Mouse (Mus musculus) neural tube, embryonic 13.5 days (tissue): ENCODE measurements at regions not wholly inside any gene's neighbourhood (a gene's known extent, or its start where the extent isn't known, plus 50 kb on each side); places are given as distances from the start of the nearest gene placed in this dataset.

ENCODE experiments used
- ATAC-seq: fragments of 200-750 bp; cut with Nextera tagmentation; 2 replicates; pipeline ENCODE4 v1.8.0; 2017; ENCODE audit warnings: low read depth, mild to moderate bottlenecking, moderate TSS enrichment, moderate library complexity
- H3K27ac ChIP-seq: fragments of 300-500 bp; sonication (generic); replicated peaks from 2 replicates; pipeline ENCODE4 v1.5.1; 2015; ENCODE audit warnings: moderate library complexity, mild to moderate bottlenecking, inconsistent platforms
- H3K27me3 ChIP-seq: fragments of 300-500 bp; sonication (generic); 2 replicates; pipeline ENCODE4 v1.6.1; 2015; ENCODE audit warnings: mild to moderate bottlenecking, inconsistent platforms
- H3K36me3 ChIP-seq: fragments of 300-500 bp; sonication (generic); 2 replicates; pipeline ENCODE4 v1.6.1; 2015; ENCODE audit warnings: mild to moderate bottlenecking, inconsistent platforms
- H3K4me1 ChIP-seq: fragments of 300-500 bp; sonication (generic); replicated peaks from 2 replicates; pipeline ENCODE4 v1.6.1; 2015; ENCODE audit warnings: inconsistent platforms
- H3K4me2 ChIP-seq: fragments of 300-500 bp; sonication (generic); 2 replicates; pipeline ENCODE4 v1.6.1; 2015; ENCODE audit warnings: inconsistent platforms, mild to moderate bottlenecking, moderate library complexity
- H3K4me3 ChIP-seq: fragments of 300-500 bp; sonication (generic); 2 replicates; pipeline ENCODE4 v1.5.1; 2015; ENCODE audit warnings: mild to moderate bottlenecking, inconsistent platforms
- H3K9ac ChIP-seq: fragments of 300-500 bp; sonication (generic); 2 replicates; pipeline ENCODE4 v1.6.1; 2015; ENCODE audit warnings: moderate library complexity, mild to moderate bottlenecking, inconsistent platforms
- H3K9me3 ChIP-seq: fragments of 300-500 bp; sonication (generic); 2 replicates; pipeline ENCODE4 v1.6.1; 2016; ENCODE audit warnings: inconsistent platforms
- WGBS: fragments of 180-500 bp; shearing (Covaris S2); methylation state at CpG from one replicate; pipeline ENCODE4 v1.1.7; 2015; 5-methylcytosine and 5-hydroxymethylcytosine counted together

DNA sequence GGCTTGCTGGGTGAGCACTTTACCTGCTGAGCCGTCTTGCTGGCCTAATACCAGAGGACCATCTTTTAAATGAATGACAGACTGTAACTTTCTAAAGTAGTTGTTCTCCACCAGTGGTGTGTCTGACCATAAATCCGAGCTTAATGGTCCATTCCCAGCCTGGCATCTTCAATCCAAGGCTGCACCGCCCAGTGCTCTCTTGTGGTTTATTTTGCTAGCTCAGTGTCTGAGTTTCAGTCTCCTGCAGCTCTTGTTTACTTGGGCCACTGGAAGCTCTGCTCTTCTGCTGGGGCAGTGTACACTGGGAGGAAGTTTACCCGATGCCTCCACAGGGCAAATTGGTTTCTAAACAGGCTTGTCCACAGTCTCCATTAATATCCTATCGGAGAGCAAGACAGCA, 182.3 kb upstream of the Jade1 start:
- Histone ChIP-seq H3K36me3 (no peaks in the 10 kb centered on the region), H3K9me3 (no peaks in the 10 kb centered on the region), H3K4me2 (no peak overlapping the region), H3K4me1 (peaks cover 30% of the 10 kb centered on the region), H3K27me3 (no peaks in the 10 kb centered on the region), H3K9ac (no peak overlapping the region), H3K4me3 (no peak overlapping the region), H3K27ac (peak overlapping the region; percentile 30; the same call in 1 of the 2 replicates)
- 0 out of 2 replicates have a peak, but pooled peaks have one; percentile 20 for ATAC-seq
- 29% methylated on average over 5 of the region's 5 CpGs for WGBS

DNA sequence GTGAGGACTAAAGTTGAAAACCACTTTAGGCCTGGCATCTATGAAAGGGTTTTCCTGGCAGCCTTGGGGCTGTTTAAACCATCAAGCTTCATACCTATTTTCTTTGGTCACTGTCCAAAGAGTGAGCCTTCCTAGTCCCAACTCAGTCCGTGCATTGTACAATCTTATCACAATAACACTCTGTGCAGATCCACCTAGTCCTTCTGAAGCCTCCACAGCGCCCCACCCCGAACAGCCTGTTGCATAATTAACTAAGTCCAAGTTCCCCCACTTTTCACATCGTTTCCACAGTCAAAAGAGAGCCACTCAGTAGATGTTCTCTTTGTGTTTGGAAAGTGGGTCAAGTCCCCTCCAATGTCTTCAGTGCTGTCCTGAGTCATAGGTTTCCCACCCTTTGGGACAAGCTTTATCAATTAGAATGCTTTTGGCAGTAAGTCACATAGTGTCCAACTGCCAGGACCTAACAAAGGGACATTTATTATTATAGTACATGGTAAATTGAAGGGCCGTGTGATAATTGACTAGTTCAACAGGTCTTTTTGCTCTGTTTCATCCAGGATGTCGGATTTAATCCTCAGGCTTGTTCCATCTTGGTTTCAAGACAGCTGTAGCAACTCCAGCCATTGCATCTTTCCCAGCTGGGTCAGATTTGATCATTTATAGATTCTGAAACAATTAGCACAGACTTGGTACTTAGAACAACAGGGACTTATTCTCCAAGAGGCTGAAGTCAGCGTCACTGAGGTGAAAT, 187.0 kb upstream of the Jade1 start:
- 80% methylated on average over 7 of the region's 7 CpGs for WGBS
- Histone ChIP-seq H3K27ac (no peak overlapping the region), H3K36me3 (no peaks in the 10 kb centered on the region), H3K4me3 (no peak overlapping the region), H3K4me2 (no peak overlapping the region), H3K27me3 (no peaks in the 10 kb centered on the region), H3K9ac (no peak overlapping the region), H3K9me3 (no peaks in the 10 kb centered on the region), H3K4me1 (peaks cover 5% of the 10 kb centered on the region)
- no peak for ATAC-seq

DNA sequence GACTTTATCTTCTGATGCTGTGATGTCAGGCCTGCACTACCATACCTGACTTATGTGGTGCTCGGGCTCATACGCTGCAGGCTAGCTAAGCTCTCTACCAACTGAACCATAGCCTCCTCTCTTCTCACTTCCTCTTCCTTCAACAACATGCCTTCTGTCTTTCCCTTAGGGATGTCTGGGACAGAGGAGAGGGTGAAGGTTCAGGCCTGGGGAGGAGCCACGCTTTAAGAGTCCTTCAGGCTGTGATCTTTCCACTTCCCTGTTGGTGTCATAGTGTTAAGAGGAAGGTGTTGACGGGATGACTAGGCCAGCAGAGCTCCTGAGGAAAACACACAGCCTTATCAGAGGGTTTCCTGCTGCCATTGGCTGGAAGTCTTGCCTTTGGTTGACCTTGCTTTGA, 188.8 kb upstream of the Jade1 start:
- no peaks in the 10 kb centered on the region for H3K27me3 ChIP-seq
- H3K4me3 ChIP-seq, result no peak overlapping the region
- no peaks in the 10 kb centered on the region for H3K4me1 ChIP-seq
- no peaks in the 10 kb centered on the region for H3K36me3 ChIP-seq
- H3K9ac ChIP-seq, result no peak overlapping the region
- H3K9me3 ChIP-seq, result no peaks in the 10 kb centered on the region
- no peak overlapping the region for H3K4me2 ChIP-seq
- ATAC-seq, result no peak
- 88% methylated on average over 4 of the region's 4 CpGs for WGBS
- no peak overlapping the region for H3K27ac ChIP-seq

DNA sequence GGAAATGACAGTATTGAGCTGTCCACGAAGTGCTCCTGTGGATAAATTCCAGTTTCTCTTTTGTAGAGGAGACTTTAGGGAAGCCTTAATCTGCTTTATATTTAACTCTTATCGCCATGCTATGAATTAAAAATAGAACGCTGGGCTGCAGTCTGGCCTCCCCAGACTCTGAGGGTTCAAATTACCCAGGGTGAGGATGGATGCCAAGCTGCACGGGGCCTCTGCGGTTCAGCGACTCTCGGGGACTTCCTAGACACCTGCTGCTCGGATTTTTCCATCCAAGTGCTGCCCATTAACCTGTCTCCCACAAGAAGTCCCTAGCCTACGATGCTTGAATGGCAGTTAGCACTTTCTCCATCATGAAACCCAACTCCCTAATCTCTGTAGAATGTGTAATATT, 189.3 kb upstream of the Jade1 start:
- no peak for ATAC-seq
- Histone ChIP-seq H3K36me3 (no peaks in the 10 kb centered on the region), H3K9me3 (no peaks in the 10 kb centered on the region), H3K4me1 (no peaks in the 10 kb centered on the region), H3K27me3 (no peaks in the 10 kb centered on the region), H3K9ac (no peak overlapping the region), H3K4me3 (no peak overlapping the region), H3K4me2 (no peak overlapping the region), H3K27ac (no peak overlapping the region)
- 63% methylated on average over 9 of the region's 9 CpGs for WGBS

DNA sequence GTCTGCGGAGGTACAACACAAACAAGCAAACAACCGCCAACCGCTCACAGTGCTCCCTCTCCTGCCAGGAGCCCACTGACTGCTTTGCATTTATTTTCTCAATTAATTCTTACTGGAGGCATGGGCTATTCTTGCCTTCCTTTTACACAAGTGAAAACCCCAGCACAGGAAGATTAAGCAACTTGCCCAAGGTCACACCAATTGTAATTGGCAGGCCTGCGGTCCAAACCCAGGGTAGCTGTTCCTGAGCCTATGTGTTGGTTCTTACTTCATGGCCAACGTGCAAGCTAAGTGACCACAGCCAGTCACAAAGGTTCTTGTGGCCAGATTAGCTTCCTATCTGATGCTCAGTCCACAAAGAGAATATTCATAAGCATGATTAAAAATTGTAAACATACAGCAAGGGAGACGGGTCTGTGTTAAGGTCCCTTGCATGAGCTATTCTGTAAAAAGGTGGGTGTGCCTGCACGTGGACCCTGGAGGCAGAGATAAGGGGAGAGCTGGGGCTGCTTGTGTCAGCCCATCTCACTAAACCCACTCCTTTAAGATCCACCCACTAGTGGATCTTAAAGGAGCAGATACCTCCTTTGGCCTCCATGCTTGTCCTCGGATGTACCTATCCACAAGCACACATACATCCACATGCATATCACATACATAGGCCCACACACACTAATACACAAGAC, 190.2 kb upstream of the Jade1 start:
- Histone ChIP-seq H3K4me1 (no peaks in the 10 kb centered on the region), H3K9me3 (no peaks in the 10 kb centered on the region), H3K27me3 (no peaks in the 10 kb centered on the region), H3K9ac (no peak overlapping the region), H3K4me2 (no peak overlapping the region), H3K4me3 (no peak overlapping the region), H3K27ac (no peak overlapping the region), H3K36me3 (no peaks in the 10 kb centered on the region)
- no peak for ATAC-seq
- WGBS, result 84% methylated on average over 8 of the region's 8 CpGs

DNA sequence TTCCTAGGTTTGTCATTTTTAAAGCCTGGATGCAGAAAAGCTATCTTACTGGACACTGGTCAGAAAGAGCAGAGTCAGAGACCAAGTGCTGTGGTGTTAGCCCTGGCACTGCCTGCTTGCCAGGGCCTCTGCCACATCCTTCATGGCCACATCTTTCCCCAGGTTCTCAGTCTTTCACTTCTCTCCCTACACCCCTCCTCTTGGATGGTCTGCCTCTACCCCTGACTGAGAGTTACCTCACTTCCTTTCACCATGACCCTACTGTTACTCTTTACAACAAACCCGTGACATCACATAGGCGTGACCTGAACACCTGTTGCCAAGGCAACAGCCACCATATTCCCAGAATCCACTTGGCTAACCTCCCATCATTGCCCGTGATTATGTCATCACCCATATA, 191.6 kb upstream of the Jade1 start:
- no peak for ATAC-seq
- 78% methylated on average over 3 of the region's 3 CpGs for WGBS
- no peak overlapping the region for H3K9ac ChIP-seq
- H3K4me1 ChIP-seq, result no peaks in the 10 kb centered on the region
- no peak overlapping the region for H3K27ac ChIP-seq
- no peaks in the 10 kb centered on the region for H3K9me3 ChIP-seq
- H3K4me2 ChIP-seq, result no peak overlapping the region
- H3K27me3 ChIP-seq, result no peaks in the 10 kb centered on the region
- no peaks in the 10 kb centered on the region for H3K36me3 ChIP-seq
- no peak overlapping the region for H3K4me3 ChIP-seq

DNA sequence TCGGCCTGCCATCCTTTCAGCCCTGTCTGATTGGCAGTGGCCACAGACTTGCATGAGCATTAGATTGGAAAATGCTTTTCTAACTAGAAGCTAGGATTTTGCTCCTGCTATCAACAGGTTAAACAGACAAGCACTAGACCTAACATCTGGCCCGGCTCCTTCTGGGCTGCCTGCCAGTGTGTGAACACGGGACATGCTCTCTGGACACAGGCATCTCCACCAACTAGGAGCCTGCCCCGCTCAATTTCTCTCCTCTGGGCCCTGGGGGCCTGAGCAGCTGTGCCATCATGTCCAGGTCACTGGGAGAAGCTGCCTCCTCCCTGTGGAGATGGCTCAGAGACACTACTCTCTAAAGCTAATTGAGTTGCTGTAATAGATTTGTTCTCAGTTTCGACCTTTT, 195.3 kb upstream of the Jade1 start:
- H3K9ac ChIP-seq, result no peak overlapping the region
- H3K9me3 ChIP-seq, result no peaks in the 10 kb centered on the region
- no peak for ATAC-seq
- H3K36me3 ChIP-seq, result no peaks in the 10 kb centered on the region
- no peak overlapping the region for H3K27ac ChIP-seq
- no peak overlapping the region for H3K4me2 ChIP-seq
- H3K4me1 ChIP-seq, result no peaks in the 10 kb centered on the region
- 68% methylated on average over 5 of the region's 5 CpGs for WGBS
- H3K27me3 ChIP-seq, result no peaks in the 10 kb centered on the region
- no peak overlapping the region for H3K4me3 ChIP-seq

DNA sequence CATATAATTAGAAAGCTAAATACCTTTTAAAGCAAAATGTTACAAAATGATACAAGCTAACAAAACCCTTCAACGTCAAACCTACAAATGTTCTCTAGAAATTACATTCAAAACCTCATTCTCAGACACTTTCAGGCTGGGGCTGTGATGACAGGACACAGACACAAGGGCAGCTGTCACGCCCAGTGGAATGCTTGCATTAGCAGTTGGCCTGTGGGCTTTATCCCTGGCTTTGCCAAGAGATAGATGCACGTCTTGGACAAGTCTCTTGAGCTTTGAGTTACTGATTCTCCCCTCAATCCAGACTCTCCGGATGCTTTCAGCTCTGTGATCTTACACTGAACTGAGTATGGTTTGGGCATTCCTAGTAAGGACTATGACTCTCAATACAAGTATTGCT, 196.1 kb upstream of the Jade1 start:
- H3K27me3 ChIP-seq, result no peaks in the 10 kb centered on the region
- no peak for ATAC-seq
- 73% methylated on average over 4 of the region's 4 CpGs for WGBS

DNA sequence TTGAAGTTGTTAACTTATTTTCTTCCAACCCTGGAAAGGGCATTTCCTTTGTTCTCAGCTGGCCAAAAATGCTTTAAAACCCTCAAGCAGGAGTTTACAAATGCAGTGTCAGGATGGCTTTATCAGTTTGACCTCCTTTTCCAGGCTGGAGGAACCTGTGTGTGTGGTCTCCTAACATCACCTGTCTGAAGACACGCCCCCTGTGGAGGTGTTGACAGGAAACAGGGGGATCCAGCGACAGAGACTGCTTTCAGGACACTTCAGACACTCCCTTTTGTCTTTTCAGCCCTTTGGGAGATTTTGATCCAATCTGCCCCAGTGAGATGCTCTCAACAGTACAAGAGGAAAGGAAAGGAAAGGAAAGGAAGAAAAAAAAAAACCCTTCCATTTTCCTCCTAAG, 202.5 kb upstream of the Jade1 start:
- H3K9me3 ChIP-seq, result no peaks in the 10 kb centered on the region

More for the DNA sequence above, 196.1 kb upstream of the Jade1 start:
- Histone ChIP-seq H3K4me3 (no peak overlapping the region), H3K36me3 (no peaks in the 10 kb centered on the region), H3K4me2 (no peak overlapping the region), H3K27ac (no peak overlapping the region), H3K4me1 (no peaks in the 10 kb centered on the region), H3K9ac (no peak overlapping the region), H3K9me3 (no peaks in the 10 kb centered on the region)

DNA sequence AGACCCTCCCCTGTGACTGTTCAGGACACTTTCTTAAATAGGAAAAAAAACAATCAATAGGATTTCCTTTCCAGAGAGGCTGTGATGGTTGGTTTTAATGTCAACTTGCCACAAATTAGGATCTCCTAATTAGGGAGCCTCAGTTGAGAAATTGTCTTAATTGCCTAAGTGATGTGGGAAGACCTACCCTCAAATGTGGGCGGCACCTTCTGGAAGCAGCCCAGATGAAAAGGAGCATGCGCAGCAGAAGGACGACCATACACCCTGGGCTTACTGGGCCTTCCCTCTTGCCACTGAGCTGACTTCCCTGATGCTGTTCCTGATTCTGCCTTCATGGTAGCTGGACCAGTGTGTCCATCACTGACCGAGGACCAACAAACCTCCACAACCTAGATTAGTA, 203.7 kb upstream of the Jade1 start:
- Histone ChIP-seq H3K9ac (no peak overlapping the region), H3K9me3 (no peaks in the 10 kb centered on the region), H3K4me3 (no peak overlapping the region), H3K4me1 (no peaks in the 10 kb centered on the region), H3K27me3 (no peaks in the 10 kb centered on the region), H3K27ac (no peak overlapping the region), H3K36me3 (no peaks in the 10 kb centered on the region), H3K4me2 (no peak overlapping the region)
- WGBS, result 84% methylated on average over 4 of the region's 4 CpGs
- no peak for ATAC-seq

More for the DNA sequence above, 202.5 kb upstream of the Jade1 start:
- Histone ChIP-seq H3K27ac (no peak overlapping the region), H3K36me3 (no peaks in the 10 kb centered on the region), H3K27me3 (no peaks in the 10 kb centered on the region), H3K4me3 (no peak overlapping the region), H3K4me2 (no peak overlapping the region), H3K4me1 (no peaks in the 10 kb centered on the region), H3K9ac (no peak overlapping the region)
- no peak for ATAC-seq
- 20% methylated on average over 2 of the region's 2 CpGs for WGBS

DNA sequence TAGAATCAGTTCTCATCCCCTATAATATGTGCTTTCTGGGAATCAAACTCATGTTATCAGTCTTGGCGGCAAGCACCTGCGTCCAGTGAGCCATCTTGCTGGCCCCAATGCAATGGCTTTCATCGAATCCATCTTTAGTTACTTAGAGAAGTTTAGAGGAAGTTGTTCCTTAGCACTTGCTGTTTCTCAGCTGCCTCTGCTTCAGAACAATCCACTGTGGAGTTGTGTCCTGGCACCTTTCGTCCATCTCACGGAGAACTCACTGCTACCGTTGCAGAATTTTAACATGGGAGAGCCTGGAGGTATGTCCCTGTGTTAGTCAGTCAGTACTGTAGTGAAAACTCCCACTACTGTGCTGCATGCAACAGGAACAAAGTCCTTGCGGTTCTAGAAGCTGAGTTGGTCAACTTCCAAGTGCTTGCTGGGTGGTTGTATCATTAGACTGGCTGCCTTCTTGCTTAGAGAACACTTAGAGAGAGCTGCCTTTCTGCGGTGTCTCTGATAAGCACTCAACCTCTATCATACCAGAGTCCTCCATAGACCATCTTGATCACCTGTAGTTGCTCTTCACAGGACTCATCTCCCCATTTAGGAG, 204.3 kb upstream of the Jade1 start:
- 93% methylated on average over 8 of the region's 8 CpGs for WGBS
- no peak for ATAC-seq
- no peaks in the 10 kb centered on the region for H3K4me1 ChIP-seq

DNA sequence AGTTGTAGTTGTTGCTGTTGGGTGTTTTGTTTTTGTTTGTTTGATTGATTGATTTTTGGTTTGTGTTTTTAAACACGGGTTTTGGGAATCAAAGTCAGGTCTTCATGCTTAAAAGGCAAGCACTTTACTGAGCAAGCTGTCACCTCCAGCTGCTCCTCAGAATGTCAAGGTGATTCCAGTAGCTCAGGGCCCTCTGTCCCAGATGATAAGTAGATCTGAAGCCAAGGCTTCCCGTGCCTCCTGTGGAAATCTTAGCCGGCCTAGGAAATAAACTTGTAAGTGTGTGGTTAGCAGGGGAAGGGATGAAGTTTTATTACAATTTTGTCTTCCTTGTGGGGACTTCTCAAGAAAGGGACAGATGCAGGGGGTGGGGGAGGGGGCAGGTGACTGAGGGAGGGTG, 205.2 kb upstream of the Jade1 start:
- H3K36me3 ChIP-seq, result no peaks in the 10 kb centered on the region
- no peak overlapping the region for H3K9ac ChIP-seq
- no peak for ATAC-seq
- H3K4me1 ChIP-seq, result no peaks in the 10 kb centered on the region
- H3K4me2 ChIP-seq, result no peak overlapping the region
- H3K27ac ChIP-seq, result no peak overlapping the region
- H3K27me3 ChIP-seq, result no peaks in the 10 kb centered on the region
- WGBS, result 78% methylated on average over 3 of the region's 3 CpGs
- no peak overlapping the region for H3K4me3 ChIP-seq
- H3K9me3 ChIP-seq, result no peaks in the 10 kb centered on the region

More for the DNA sequence above, 204.3 kb upstream of the Jade1 start:
- Histone ChIP-seq H3K9ac (no peak overlapping the region), H3K4me2 (no peak overlapping the region), H3K27ac (no peak overlapping the region), H3K36me3 (no peaks in the 10 kb centered on the region), H3K9me3 (no peaks in the 10 kb centered on the region), H3K27me3 (no peaks in the 10 kb centered on the region), H3K4me3 (no peak overlapping the region)
